Mouse (Mus musculus): ENCODE measurements around the gene AC134908.4. TPM values are rescaled to one million over a fixed set of nuclear protein-coding genes. Genes with fewer than 3 reads are reported as not detected.
"Not testable (repeated sequence)": the region's sequence is repeated elsewhere in the genome, so short reads cannot be mapped to it uniquely, and the experiment has no call there.

The AC134908.4 gene
- polyA plus RNA-seq, 2 experiments from 2014 or later = not detected

GRCm38 (mm10) chr17:25830806-25831431 is 35.5 kb upstream of the AC134908.4 start:
- no peak for ATAC-seq

GRCm38 (mm10) chr17:25830200-25830753 is 34.8 kb upstream of the AC134908.4 start:
- ATAC-seq = no peak

GRCm38 (mm10) chr17:25829558-25830017 is 34.1 kb upstream of the AC134908.4 start:
- ATAC-seq = no peak

GRCm38 (mm10) chr17:25828712-25829557 is 33.5 kb upstream of the AC134908.4 start, which contains the start of gene Jmjd8:
Gene Jmjd8 (plus strand): TSS chr17:25828867.
- ATAC-seq = peak; percentile 55

GRCm38 (mm10) chr17:25828223-25828594 is 32.8 kb upstream of the AC134908.4 start:
- ATAC-seq = no peak

GRCm38 (mm10) chr17:25827546-25828222 is 32.2 kb upstream of the AC134908.4 start:
- no peak for ATAC-seq

- ATAC-seq = no peak
Observed at GRCm38 (mm10) chr17:25827011-25827410, 31.6 kb upstream of the AC134908.4 start.

GRCm38 (mm10) chr17:25825984-25826570 is 30.6 kb upstream of the AC134908.4 start:
- ATAC-seq = no peak

- ATAC-seq = no peak
Observed at GRCm38 (mm10) chr17:25825311-25825710, 29.9 kb upstream of the AC134908.4 start.

- no peak for ATAC-seq
Observed at GRCm38 (mm10) chr17:25824362-25825142, 29.1 kb upstream of the AC134908.4 start.

GRCm38 (mm10) chr17:25823452-25823851 is 28.0 kb upstream of the AC134908.4 start, which contains the start of gene Wdr24:
Gene Wdr24 (plus strand): TSS chr17:25823627.
- ATAC-seq = peak; percentile 94

- ATAC-seq = no peak
Observed at GRCm38 (mm10) chr17:25818851-25819780, 23.7 kb upstream of the AC134908.4 start.

- no peak for ATAC-seq
Observed at GRCm38 (mm10) chr17:25817662-25818061, 22.2 kb upstream of the AC134908.4 start.

- ATAC-seq = peak; percentile 43
Observed at GRCm38 (mm10) chr17:25813471-25813870, 18.0 kb upstream of the AC134908.4 start.

- no peak for ATAC-seq
Observed at GRCm38 (mm10) chr17:25810890-25811289, 15.4 kb upstream of the AC134908.4 start.

GRCm38 (mm10) chr17:25809606-25810340 is 14.3 kb upstream of the AC134908.4 start:
- ATAC-seq = no peak

GRCm38 (mm10) chr17:25808789-25809605 is 13.5 kb upstream of the AC134908.4 start, which contains the start of gene Fbxl16:
Gene Fbxl16 (plus strand): TSS chr17:25809085.
- ATAC-seq = no peak

- no peak for ATAC-seq
Observed at GRCm38 (mm10) chr17:25808028-25808427, 12.6 kb upstream of the AC134908.4 start.

- ATAC-seq = not testable (repeated sequence)
Observed at GRCm38 (mm10) chr17:25807452-25807851, 12.0 kb upstream of the AC134908.4 start.
